Mouse (Mus musculus) heart, embryonic 13.5 days (tissue): ENCODE measurements at regions not wholly inside any gene's neighbourhood (a gene's known extent, or its start where the extent isn't known, plus 50 kb on each side); places are given as distances from the start of the nearest gene placed in this dataset.

Source experiments
- ATAC-seq: fragments of 200-750 bp; cut with Nextera tagmentation; 2 replicates; pipeline ENCODE4 v1.8.0; 2017; ENCODE audit warnings: moderate TSS enrichment; ENCODE audit not compliant: insufficient number of reproducible peaks, low FRiP score, low TSS enrichment; ENCODE audit errors: extremely low read depth
- H3K27ac ChIP-seq: fragments of 300-500 bp; sonication (generic); replicated peaks from 2 replicates; pipeline ENCODE4 v1.5.1; 2015; ENCODE audit warnings: moderate library complexity, mild to moderate bottlenecking, inconsistent platforms
- H3K27me3 ChIP-seq: fragments of 300-500 bp; sonication (generic); replicated peaks from 2 replicates; pipeline ENCODE4 v1.6.1; 2015; ENCODE audit warnings: mild to moderate bottlenecking, inconsistent platforms
- H3K36me3 ChIP-seq: fragments of 300-500 bp; sonication (generic); 2 replicates; pipeline ENCODE4 v1.6.1; 2015; ENCODE audit warnings: mild to moderate bottlenecking, inconsistent platforms
- H3K4me1 ChIP-seq: fragments of 300-500 bp; sonication (generic); 2 replicates; pipeline ENCODE4 v1.6.1; 2015; ENCODE audit warnings: inconsistent platforms
- H3K4me2 ChIP-seq: fragments of 300-500 bp; sonication (generic); 2 replicates; pipeline ENCODE4 v1.6.1; 2015; ENCODE audit warnings: inconsistent platforms, mild to moderate bottlenecking, moderate library complexity
- H3K4me3 ChIP-seq: fragments of 300-500 bp; sonication (generic); 2 replicates; pipeline ENCODE4 v1.5.1; 2015; ENCODE audit warnings: moderate library complexity, mild to moderate bottlenecking, inconsistent platforms
- H3K9ac ChIP-seq: fragments of 300-500 bp; sonication (generic); 2 replicates; pipeline ENCODE4 v1.6.1; 2015; ENCODE audit warnings: inconsistent platforms, mild to moderate bottlenecking, moderate library complexity
- H3K9me3 ChIP-seq: fragments of 300-500 bp; sonication (generic); 2 replicates; pipeline ENCODE4 v1.6.1; 2016; ENCODE audit warnings: inconsistent platforms
- WGBS: fragments of 180-500 bp; shearing (Covaris S2); methylation state at CpG from one replicate; pipeline ENCODE4 v1.1.7; 2015; ENCODE audit warnings: mixed read lengths; 5-methylcytosine and 5-hydroxymethylcytosine counted together

DNA sequence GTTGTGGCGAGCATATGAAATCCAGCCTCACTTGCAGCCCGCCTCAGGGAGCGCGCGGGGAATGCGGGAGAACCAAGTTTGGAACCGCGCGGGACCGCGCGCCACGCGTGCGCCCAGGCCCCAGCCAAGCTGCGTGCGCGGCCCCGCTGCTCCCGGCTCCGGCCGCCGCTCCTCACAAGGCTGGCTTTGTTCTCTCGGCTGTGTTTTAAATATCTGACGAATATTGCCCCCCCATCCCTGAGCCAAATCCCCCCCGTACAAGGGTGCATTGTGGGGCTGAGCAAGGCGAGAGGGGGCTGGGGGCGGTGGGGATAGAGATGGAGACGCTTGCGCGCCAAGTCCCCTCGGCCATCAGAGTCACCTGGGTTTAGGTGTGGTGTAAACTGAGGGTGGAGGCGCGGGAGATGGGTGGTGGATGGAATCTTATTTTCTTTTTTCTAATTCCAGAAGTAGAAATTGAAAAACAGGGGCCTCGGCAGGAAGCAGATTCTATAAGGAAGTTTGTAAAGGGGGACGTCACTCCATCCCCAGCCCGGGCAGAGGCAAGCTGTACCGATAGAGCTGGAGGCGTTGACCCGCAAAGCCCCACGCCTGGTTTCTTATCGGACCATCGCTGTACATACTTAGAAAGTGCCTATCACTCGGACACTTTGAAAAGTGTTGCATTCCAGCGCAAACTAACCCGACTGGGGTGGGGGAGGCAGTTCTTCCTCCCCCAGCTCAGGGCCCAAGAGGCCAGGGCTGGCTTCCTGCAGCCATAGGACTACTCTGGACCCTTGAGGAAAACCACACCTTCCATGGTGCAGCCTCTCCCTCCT, 147.1 kb downstream of the Zfp36l1 start:
- Histone ChIP-seq H3K4me3 (peak overlapping the region; percentile 52), H3K4me2 (peak overlapping the region; percentile 76), H3K9ac (peak overlapping the region; percentile 86), H3K9me3 (no peaks in the 10 kb centered on the region), H3K36me3 (no peaks in the 10 kb centered on the region), H3K27me3 (no peaks in the 10 kb centered on the region), H3K27ac (peak overlapping the region; percentile 91), H3K4me1 (peaks cover 60% of the 10 kb centered on the region)
- 0 out of 2 replicates have a peak, but pooled peaks have one; percentile 15 for ATAC-seq
- WGBS = 2% methylated on average over 46 of the region's 46 CpGs

DNA sequence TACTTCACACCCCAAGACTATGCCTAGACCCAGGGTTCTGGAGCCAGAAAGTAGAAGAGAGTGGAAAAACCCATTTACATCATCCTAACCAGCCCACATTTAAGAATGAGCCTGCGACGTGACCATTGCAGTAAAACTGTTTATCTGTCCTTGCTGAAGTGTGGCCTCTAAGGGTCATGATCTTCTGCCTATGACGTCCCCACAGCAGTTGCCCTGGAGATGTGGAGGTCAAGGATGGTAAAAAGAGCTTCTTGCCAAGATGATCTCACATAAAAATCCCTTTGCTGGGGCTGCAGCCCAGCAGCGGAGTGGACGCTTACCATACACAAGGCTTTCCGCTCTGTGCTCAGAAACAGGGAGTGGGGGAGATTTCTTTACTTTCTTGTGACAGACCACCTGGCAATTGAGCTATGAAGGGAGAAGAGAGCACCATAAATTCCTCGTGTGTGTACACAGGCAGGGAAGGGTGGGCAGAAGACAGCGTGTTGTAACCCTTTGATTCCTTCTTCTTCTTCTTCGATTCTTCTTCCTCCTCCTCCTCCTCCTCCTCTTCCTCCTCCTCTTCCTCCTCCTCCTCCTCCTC, 149.3 kb downstream of the Zfp36l1 start:
- H3K4me3 ChIP-seq = no peak overlapping the region
- H3K4me2 ChIP-seq = no peak overlapping the region
- H3K9ac ChIP-seq = no peak overlapping the region
- no peaks in the 10 kb centered on the region for H3K9me3 ChIP-seq
- no peak for ATAC-seq
- peak overlapping the region; percentile 28; the same call in 1 of the 2 replicates for H3K27ac ChIP-seq
- H3K27me3 ChIP-seq = no peaks in the 10 kb centered on the region
- no peaks in the 10 kb centered on the region for H3K36me3 ChIP-seq
- WGBS = 61% methylated on average over 9 of the region's 9 CpGs
- H3K4me1 ChIP-seq = peaks cover 42% of the 10 kb centered on the region

DNA sequence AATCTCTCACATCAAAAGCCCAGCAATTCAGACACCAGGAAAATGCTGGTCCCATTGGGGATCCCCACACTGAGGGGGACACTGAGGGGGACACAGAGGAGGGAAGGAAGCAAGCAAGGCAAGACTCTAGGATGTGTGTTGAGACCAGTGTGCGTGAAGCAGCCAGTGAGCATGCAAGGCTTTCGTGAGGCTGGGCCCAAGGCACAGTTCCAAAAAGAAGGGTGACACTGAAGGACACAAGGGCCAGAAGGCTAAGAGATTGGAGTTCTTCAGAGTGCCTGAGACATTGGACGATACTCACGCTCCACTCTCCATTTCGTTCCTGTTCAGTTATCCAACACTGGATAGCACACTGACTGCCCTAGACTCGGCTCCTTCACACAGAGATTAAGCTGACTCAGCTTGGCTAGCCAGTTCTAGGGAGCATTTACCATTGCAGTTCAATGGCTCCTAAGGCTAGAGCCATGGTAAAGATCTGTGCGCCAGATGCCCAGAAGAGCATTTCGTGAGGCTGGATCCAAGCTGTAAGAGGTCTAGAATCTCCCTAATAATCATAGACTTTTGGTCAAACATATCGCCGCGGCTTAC, 150.1 kb downstream of the Zfp36l1 start:
- no peak for ATAC-seq
- Histone ChIP-seq H3K9ac (no peak overlapping the region), H3K9me3 (no peaks in the 10 kb centered on the region), H3K27me3 (no peaks in the 10 kb centered on the region), H3K27ac (no peak overlapping the region), H3K4me1 (peaks cover 34% of the 10 kb centered on the region), H3K36me3 (no peaks in the 10 kb centered on the region), H3K4me3 (no peak overlapping the region), H3K4me2 (no peak overlapping the region)
- 86% methylated on average over 11 of the region's 11 CpGs for WGBS

DNA sequence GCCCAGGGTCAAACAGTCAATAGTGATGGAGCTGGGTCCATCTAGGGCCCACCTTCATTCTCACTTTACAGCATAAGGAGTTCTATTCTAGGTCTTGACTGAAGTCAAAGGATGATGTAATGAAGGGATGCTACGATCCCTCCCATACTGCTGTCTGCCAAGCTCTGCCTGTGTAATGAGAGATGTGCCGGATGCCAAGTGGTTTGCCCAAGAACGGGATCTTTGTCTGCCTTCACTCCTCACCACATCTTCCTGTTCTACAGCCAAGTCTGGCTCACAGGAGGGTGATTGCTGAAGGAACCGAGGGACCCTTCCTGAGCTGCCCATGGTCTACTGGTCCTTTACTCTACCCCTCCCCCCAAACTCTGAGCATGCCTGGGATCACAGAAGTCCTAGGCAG, 150.9 kb downstream of the Zfp36l1 start:
- Histone ChIP-seq H3K4me3 (no peak overlapping the region), H3K27ac (no peak overlapping the region), H3K9me3 (no peaks in the 10 kb centered on the region), H3K4me2 (no peak overlapping the region), H3K9ac (no peak overlapping the region), H3K36me3 (no peaks in the 10 kb centered on the region), H3K27me3 (no peaks in the 10 kb centered on the region), H3K4me1 (peaks cover 26% of the 10 kb centered on the region)
- ATAC-seq = no peak
- WGBS = 75% methylated on average over 4 of the region's 4 CpGs

DNA sequence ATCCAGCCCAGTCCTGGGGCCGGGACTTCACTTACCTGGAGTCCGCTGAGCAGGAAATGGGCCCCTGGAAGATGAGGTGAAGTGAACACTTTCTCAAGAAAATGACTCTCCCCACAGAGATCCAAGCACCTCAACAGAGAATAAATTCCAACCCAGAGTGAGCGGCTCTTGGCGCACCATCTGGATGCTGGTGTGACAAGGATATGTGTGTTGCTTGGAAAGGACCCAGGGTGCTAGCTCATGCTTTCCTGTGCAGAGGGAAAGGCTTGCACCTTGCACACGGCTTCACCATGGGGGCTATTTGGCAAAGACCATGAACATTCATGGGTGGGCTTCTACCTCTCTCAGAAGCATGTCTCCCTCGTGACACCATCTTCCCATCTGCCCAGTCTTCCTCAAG, 151.7 kb downstream of the Zfp36l1 start:
- no peak overlapping the region for H3K4me2 ChIP-seq
- peaks cover 18% of the 10 kb centered on the region for H3K4me1 ChIP-seq
- H3K9me3 ChIP-seq = no peaks in the 10 kb centered on the region
- no peak for ATAC-seq
- WGBS = 87% methylated on average over 6 of the region's 6 CpGs
- no peak overlapping the region for H3K4me3 ChIP-seq
- H3K36me3 ChIP-seq = no peaks in the 10 kb centered on the region
- no peaks in the 10 kb centered on the region for H3K27me3 ChIP-seq
- H3K27ac ChIP-seq = no peak overlapping the region
- no peak overlapping the region for H3K9ac ChIP-seq

DNA sequence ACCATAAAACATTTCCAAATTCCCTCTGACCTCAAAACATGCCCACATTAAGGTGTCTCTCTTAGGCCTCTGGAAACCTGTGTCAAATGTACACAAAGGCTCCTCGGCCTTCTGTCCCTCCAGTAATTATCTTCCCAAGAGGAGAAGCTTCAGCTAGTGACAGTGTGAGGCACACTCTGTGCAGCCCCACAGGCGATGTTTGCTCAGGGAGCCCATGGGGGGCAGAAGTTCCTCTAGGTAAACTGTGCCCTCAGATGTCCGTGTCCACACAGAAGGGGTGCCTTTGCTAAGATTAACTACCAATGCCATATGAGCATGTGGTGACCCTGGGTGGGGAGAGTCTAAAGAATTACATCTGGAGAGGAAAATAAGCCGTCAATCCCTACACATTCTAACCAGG, 152.4 kb downstream of the Zfp36l1 start:
- Histone ChIP-seq H3K4me1 (peaks cover 11% of the 10 kb centered on the region), H3K36me3 (no peaks in the 10 kb centered on the region), H3K4me3 (no peak overlapping the region), H3K27me3 (no peaks in the 10 kb centered on the region), H3K9me3 (no peaks in the 10 kb centered on the region), H3K9ac (no peak overlapping the region), H3K4me2 (no peak overlapping the region), H3K27ac (no peak overlapping the region)
- no peak for ATAC-seq
- WGBS = 71% methylated on average over 4 of the region's 4 CpGs

DNA sequence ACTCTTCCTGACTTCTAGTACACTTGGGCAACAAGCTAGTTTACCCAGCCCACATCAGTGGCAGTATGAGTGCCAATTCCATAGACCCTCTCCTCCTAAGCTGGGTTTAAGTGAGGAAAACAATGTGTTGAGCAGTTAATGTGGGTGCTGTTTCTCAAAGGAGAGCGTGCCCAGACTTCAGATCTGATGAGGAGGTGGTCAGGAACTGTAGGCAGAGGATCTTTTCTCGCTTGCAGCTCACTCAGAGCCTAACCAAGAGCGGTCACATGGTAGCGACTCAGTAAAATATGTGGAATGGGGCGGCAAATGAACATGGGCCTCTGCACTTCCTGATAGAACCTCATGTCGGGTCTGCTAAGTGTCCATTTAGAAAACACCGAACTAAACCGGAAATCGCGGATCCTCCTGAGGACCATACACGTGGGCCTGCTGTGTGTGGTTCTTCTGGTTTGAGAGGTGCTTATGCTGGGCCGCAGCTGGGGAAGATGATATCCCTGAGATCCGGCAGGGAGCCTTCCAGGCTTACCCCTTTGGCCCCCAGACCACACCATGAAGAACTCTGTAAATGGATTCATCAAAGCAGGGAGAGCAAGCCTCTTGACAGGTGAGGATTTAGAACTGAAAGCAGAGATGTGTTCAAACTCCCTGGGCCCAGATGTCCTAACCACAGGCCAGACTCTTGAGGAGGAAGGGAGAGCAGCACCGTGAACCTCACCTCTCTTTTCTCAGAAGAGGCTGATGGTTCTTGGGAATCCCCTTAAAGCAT, 153.1 kb downstream of the Zfp36l1 start:
- Histone ChIP-seq H3K27me3 (no peaks in the 10 kb centered on the region), H3K9me3 (no peaks in the 10 kb centered on the region), H3K4me2 (no peak overlapping the region), H3K4me3 (no peak overlapping the region), H3K4me1 (peaks cover 4% of the 10 kb centered on the region), H3K27ac (no peak overlapping the region), H3K9ac (no peak overlapping the region), H3K36me3 (no peaks in the 10 kb centered on the region)
- ATAC-seq = no peak
- whole genome bisulfite sequencing = 91% methylated on average over 14 of the region's 14 CpGs

DNA sequence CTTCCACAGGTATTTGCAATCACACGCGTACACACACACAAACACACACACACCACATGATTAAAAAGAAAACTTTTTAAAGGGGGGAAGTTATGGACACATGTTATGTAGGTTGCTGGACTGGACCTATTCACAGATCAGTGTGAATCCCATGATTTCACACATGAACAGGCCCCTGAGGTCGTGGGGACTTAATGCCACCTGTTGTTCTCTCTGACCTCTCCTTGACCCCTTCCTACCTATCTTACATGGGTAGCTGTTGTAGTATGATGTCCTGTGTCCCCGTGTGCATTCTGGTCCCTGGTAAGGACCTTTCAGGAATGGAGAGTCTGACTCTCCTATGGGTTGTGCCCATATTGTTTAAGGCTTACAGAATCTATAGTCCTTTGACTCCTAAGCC, 155.6 kb downstream of the Zfp36l1 start:
- WGBS = 80% methylated on average over 4 of the region's 4 CpGs

DNA sequence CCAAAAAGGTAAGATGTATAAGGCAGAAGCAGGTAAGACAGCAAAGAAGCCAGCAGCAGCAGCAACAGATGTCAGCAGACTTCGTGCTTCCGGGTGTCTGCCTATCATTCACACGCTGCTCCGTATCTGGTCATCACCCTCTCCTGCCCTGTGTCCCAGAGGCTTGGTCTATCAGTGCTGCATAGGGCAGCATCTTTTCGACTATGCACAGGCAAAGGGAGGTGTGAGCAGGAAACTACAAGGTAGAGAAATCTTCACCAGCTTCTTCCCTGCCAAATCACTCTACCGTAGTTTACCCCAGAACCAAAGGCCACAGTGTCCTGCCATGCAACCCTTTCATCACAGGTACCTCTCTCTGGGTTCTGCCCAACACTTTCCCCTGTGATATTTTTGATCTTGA, 156.5 kb downstream of the Zfp36l1 start:
- Histone ChIP-seq H3K27me3 (no peaks in the 10 kb centered on the region), H3K4me2 (no peak overlapping the region), H3K4me1 (0 out of 2 replicates have a peak, but pooled peaks cover 3% of the 10 kb centered on the region), H3K36me3 (no peaks in the 10 kb centered on the region), H3K9me3 (no peaks in the 10 kb centered on the region), H3K9ac (no peak overlapping the region), H3K4me3 (no peak overlapping the region), H3K27ac (no peak overlapping the region)
- WGBS = 57% methylated on average over 6 of the region's 6 CpGs
- no peak for ATAC-seq

More for the DNA sequence above, 155.6 kb downstream of the Zfp36l1 start:
- Histone ChIP-seq H3K9me3 (no peaks in the 10 kb centered on the region), H3K36me3 (no peaks in the 10 kb centered on the region), H3K4me3 (no peak overlapping the region), H3K27ac (no peak overlapping the region), H3K4me2 (no peak overlapping the region), H3K9ac (no peak overlapping the region), H3K4me1 (0 out of 2 replicates have a peak, but pooled peaks cover 3% of the 10 kb centered on the region), H3K27me3 (no peaks in the 10 kb centered on the region)
- no peak for ATAC-seq

DNA sequence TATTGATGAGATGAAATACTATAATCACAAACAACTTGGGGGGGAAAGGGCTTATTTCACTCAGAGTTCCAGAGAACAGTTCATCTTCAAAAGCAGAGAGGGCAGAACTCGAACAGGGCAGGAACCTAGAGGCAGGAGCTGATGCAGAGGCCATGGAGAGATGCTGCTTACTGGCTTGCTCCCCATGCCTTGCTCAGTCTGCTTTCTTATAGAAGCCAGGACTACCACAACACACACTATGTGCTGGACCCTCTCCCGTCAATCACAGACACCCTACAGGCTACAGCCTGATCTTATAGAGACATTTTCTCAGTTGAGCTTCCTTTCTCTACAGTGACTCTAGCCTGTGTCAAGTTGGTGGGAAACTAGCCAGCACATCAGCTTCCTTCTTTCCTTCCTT, 157.3 kb downstream of the Zfp36l1 start:
- no peak overlapping the region for H3K4me2 ChIP-seq
- no peaks in the 10 kb centered on the region for H3K27me3 ChIP-seq
- H3K36me3 ChIP-seq = no peaks in the 10 kb centered on the region
- no peak for ATAC-seq
- no peak overlapping the region for H3K27ac ChIP-seq
- H3K9me3 ChIP-seq = no peaks in the 10 kb centered on the region
- no peak overlapping the region for H3K9ac ChIP-seq
- WGBS = 78% methylated on average over 2 of the region's 2 CpGs
- H3K4me1 ChIP-seq = 0 out of 2 replicates have a peak, but pooled peaks cover 3% of the 10 kb centered on the region
- H3K4me3 ChIP-seq = no peak overlapping the region

DNA sequence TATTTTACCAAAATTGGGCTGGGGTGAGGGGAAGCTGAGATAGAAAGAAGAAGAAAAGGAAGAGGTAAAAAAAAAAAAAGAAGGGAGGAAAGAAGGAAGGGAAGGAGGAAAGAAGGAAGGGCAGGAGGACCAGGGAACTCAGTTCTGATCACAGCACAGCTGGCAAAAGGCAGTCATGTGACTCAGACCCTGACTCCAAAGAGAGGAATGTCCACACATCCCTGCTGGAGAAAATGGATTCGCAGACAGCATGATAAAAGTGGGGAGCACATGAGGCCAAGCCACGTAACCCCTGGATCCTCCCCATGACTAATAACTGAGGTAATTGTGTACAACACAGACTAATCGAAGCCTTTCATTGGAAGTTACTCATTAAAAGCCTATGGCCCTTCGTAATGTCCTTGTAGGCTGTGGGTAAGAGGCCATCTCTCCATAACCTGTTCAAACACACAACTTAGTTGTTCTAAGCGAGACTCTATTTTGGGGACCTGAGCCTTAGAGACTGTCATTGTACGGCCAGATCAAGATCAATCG, 162.2 kb downstream of the Zfp36l1 start:
- ATAC-seq = no peak
- H3K9me3 ChIP-seq = no peaks in the 10 kb centered on the region
- no peaks in the 10 kb centered on the region for H3K36me3 ChIP-seq
- no peak overlapping the region for H3K4me3 ChIP-seq
- H3K4me2 ChIP-seq = no peak overlapping the region
- WGBS = 80% methylated on average over 7 of the region's 7 CpGs
- H3K9ac ChIP-seq = no peak overlapping the region
- H3K27me3 ChIP-seq = no peaks in the 10 kb centered on the region
- no peak overlapping the region for H3K27ac ChIP-seq
- peaks cover 21% of the 10 kb centered on the region for H3K4me1 ChIP-seq
